In genomic region chr1:184938106-184938505, GRCm38 (mm10) we compare ENCODE assay signal across 25 mouse cellular contexts. TPM values are rescaled to one million over a fixed set of nuclear protein-coding genes. Genes with fewer than 3 reads are reported as not detected.
DNase-seq lines count a peak whose midpoint lies in the region; ATAC-seq and TF ChIP-seq lines count a peak whose summit lies in the region.
"Had no signal": no experiment of that assay in that cellular context is flagged by ENCODE, and none has a peak within 500 bp of the region (broad histone marks: within the 10 kb centered on the region; RNA-seq: fewer than 3 reads in every experiment).

No protein-coding gene starts in this region.

- no peak for TF ChIP-seq CTCF in cerebellum, adult 2 months (IDR thresholded peaks at IDR 0.05; ENCODE audit: borderline replicate concordance, insufficient read depth, low read depth, low read length)
- no peak for TF ChIP-seq CTCF in kidney, adult 2 months (conservative IDR thresholded peaks at IDR 0.05; ENCODE audit: insufficient read depth, insufficient read length, low read depth, low read length)

- ATAC-seq in kidney, embryonic 14.5 days (ENCODE audit: low FRiP score, low TSS enrichment): no peak
- ATAC-seq in megakaryocyte progenitor cell, adult 5-6 weeks (replicated peaks; ENCODE audit: poor library complexity): 0 out of 2 replicates have a peak, but pooled peaks have one; percentile 10
- ATAC-seq: CD4-positive, CD25-positive, alpha-beta regulatory T cell, adult 4 months; forebrain, embryonic 15.5 days; hindbrain, embryonic 16.5 days had no signal

- H3K9ac ChIP-seq in kidney, embryonic 14.5 days (ENCODE audit: low read depth, low read length): no peak overlapping the region
- H3K9ac ChIP-seq: embryonic facial prominence, embryonic 15.5 days; forebrain, embryonic 15.5 days; heart, embryonic 12.5 days; hindbrain, embryonic 12.5 days had no signal

- H3K4me1 ChIP-seq in cerebellum, adult 2 months (ENCODE audit: control insufficient read depth, insufficient read depth, low read length): no peaks in the 10 kb centered on the region
- no peaks in the 10 kb centered on the region for H3K4me1 ChIP-seq in kidney, adult 2 months (ENCODE audit: control insufficient read depth, insufficient read depth, low read length)
- no peaks in the 10 kb centered on the region for H3K4me1 ChIP-seq in kidney, embryonic 14.5 days (ENCODE audit: control insufficient read depth, insufficient read depth, low read length)
- H3K4me1 ChIP-seq: embryonic facial prominence, embryonic 15.5 days; forebrain, embryonic 10.5 days; forebrain, embryonic 15.5 days had no signal

- H3K36me3 ChIP-seq in kidney, adult 2 months (ENCODE audit: control insufficient read depth, insufficient read depth, low read length): no peaks in the 10 kb centered on the region
- H3K36me3 ChIP-seq in kidney, embryonic 14.5 days (ENCODE audit: control insufficient read depth, insufficient read depth, low read length): no peaks in the 10 kb centered on the region
- H3K36me3 ChIP-seq: G1E; heart, embryonic 12.5 days; hindbrain, embryonic 12.5 days had no signal

- no peaks in the 10 kb centered on the region; the same call in 1 of the 2 replicates for H3K27me3 ChIP-seq in cerebellum, adult 2 months (ENCODE audit: control insufficient read depth, insufficient read depth, low read length)
- no peaks in the 10 kb centered on the region for H3K27me3 ChIP-seq in kidney, adult 2 months (replicated peaks; ENCODE audit: control insufficient read depth, insufficient read depth, low read length)
- no peaks in the 10 kb centered on the region for H3K27me3 ChIP-seq in kidney, embryonic 14.5 days (ENCODE audit: control insufficient read depth, insufficient read depth, low read length)
- H3K27me3 ChIP-seq: embryonic facial prominence, embryonic 15.5 days; forebrain, embryonic 15.5 days; heart, embryonic 12.5 days; hindbrain, embryonic 12.5 days had no signal

- no peak for TF ChIP-seq POLR2A in cerebellum, adult 2 months (IDR thresholded peaks at IDR 0.05; ENCODE audit: borderline replicate concordance, insufficient read depth, low read length)
- TF ChIP-seq POLR2A in kidney, adult 2 months (IDR thresholded peaks at IDR 0.05; ENCODE audit: low read depth, low read length): no peak

- DNase-seq in cerebellum, postnatal 10 days: peak; percentile 51 to 52
- DNase-seq in cerebellum, adult 2 months: no peak
- DNase-seq in kidney, adult 2 months: peak; percentile 16
- DNase-seq in kidney, adult 11 months: no peak
- DNase-seq in kidney, postnatal 14 days: peak; percentile 40
- DNase-seq in urinary bladder, adult 18-20 months (ENCODE audit: low spot score in 2 of 2): no peak
- DNase-seq: adrenal gland, postnatal 10 days; B cell, adult 2 months; cerebellum, adult 11 months; cerebellum, adult 9-10 months; embryo, embryonic 11 days; gastrocnemius, postnatal 10 days; heart, postnatal 36 days had no signal

- H3K27ac ChIP-seq in cerebellum, adult 2 months (ENCODE audit: insufficient read depth, low read length): no peak overlapping the region
- no peak overlapping the region for H3K27ac ChIP-seq in kidney, adult 2 months (ENCODE audit: insufficient read depth, low read depth, low read length)
- H3K27ac ChIP-seq in kidney, embryonic 14.5 days (ENCODE audit: low read depth, low read length): no peak overlapping the region
- H3K27ac ChIP-seq: embryonic facial prominence, embryonic 15.5 days; forebrain, embryonic 10.5 days; forebrain, embryonic 15.5 days; hindbrain, embryonic 12.5 days had no signal

- no peak overlapping the region for H3K4me3 ChIP-seq in cerebellum, adult 2 months (replicated peaks; ENCODE audit: insufficient read depth, low read depth, low read length)
- no peak overlapping the region for H3K4me3 ChIP-seq in kidney, adult 2 months (ENCODE audit: insufficient read depth, low read depth, low read length)
- no peak overlapping the region for H3K4me3 ChIP-seq in kidney, embryonic 14.5 days (ENCODE audit: low read length)
- H3K4me3 ChIP-seq: embryonic facial prominence, embryonic 15.5 days; erythroblast, embryonic 14.5 days; forebrain, embryonic 10.5 days; forebrain, embryonic 15.5 days; heart, embryonic 12.5 days; hindbrain, embryonic 12.5 days had no signal

- no peaks in the 10 kb centered on the region for H3K9me3 ChIP-seq in kidney, embryonic 14.5 days (ENCODE audit: control insufficient read depth, low read length)
- H3K9me3 ChIP-seq: embryonic facial prominence, embryonic 15.5 days; forebrain, embryonic 10.5 days; forebrain, embryonic 15.5 days; G1E; heart, embryonic 12.5 days; hindbrain, embryonic 12.5 days had no signal

- WGBS in cerebellum, adult 2 months: 58% methylated on average over 4 of the region's 4 CpGs
- WGBS in kidney, adult 2 months: 75% methylated on average over 4 of the region's 4 CpGs
- WGBS in kidney, embryonic 14.5 days: 73% methylated on average over 4 of the region's 4 CpGs

- H3K4me2 ChIP-seq in kidney, embryonic 14.5 days (replicated peaks; ENCODE audit: low read depth, low read length): no peak overlapping the region
- H3K4me2 ChIP-seq: embryonic facial prominence, embryonic 15.5 days; forebrain, embryonic 15.5 days; heart, embryonic 12.5 days; hindbrain, embryonic 12.5 days had no signal

RNA-seq across cellular contexts. Expression of gene C130074G19Rik, which starts 55.1 kb away (rescaled TPM):
- polyA plus RNA-seq in cerebellum, adult 2 months (2012; rRNA removed): 6.0 and 7.4 TPM in 2 replicates
- polyA plus RNA-seq in kidney, adult 2 months (2012; rRNA removed): 83.3 and 113 TPM in 2 replicates
- 2.2 and 2.3 TPM in 2 replicates for polyA plus RNA-seq in kidney, embryonic 14.5 days (2014; fragmentation: Nextera tagmentation; extraction: Ambion mirVana)
- not detected in 2 replicates for total RNA-seq in megakaryocyte progenitor cell, adult 5-6 weeks (2015)
- not detected in 2 replicates for total RNA-seq in megakaryocyte progenitor cell, adult 5-6 weeks (2017)
- total RNA-seq: common myeloid progenitor, adult 5-6 weeks; G1E had no signal
- polyA plus RNA-seq: CD4-positive, CD25-positive, alpha-beta regulatory T cell, adult 4 months; G1E had no signal

Comparison
In these comparisons a context has a peak if more than half of its experiments do, and no peak if none do; other contexts are left out.
1. DNase-seq: peak in cerebellum, postnatal 10 days (2 of 2), kidney, adult 2 months (single experiment) and kidney, postnatal 14 days (single experiment); none in cerebellum, adult 2 months (0 of 2), kidney, adult 11 months (single experiment) and urinary bladder, adult 18-20 months (0 of 2).
2. RNA of gene C130074G19Rik, which starts 55.1 kb away (polyA plus RNA-seq): 83.3 to 113 TPM in kidney, adult 2 months; 6.0 to 7.4 TPM in cerebellum, adult 2 months and 2.2 to 2.3 TPM in kidney, embryonic 14.5 days; every median in the first group is over 10 times any median in the second.